Mouse (Mus musculus) embryonic facial prominence, embryonic 11.5 days (tissue): ENCODE measurements around the gene Arhgap42. TPM values are rescaled to one million over a fixed set of nuclear protein-coding genes. Genes with fewer than 3 reads are reported as not detected.

Source experiments
- ATAC-seq: fragments of 200-750 bp; cut with Nextera tagmentation; replicated peaks from 2 replicates; pipeline ENCODE4 v1.8.0; 2017; ENCODE audit warnings: low read depth; ENCODE audit not compliant: insufficient number of reproducible peaks, low FRiP score, low TSS enrichment
- DNase-seq: peaks from one replicate; pipeline ENCODE4 v3.0.0-alpha.2; 2015; ENCODE audit warnings: low spot score
- H3K27ac ChIP-seq: fragments of 300-500 bp; sonication (generic); replicated peaks from 2 replicates; pipeline ENCODE4 v1.5.1; 2014; ENCODE audit warnings: mild to moderate bottlenecking, low read depth, low read length, control low read depth
- H3K27me3 ChIP-seq: fragments of 300-500 bp; sonication (generic); 2 replicates; pipeline ENCODE4 v1.6.1; 2014; ENCODE audit warnings: mild to moderate bottlenecking, low read length, moderate library complexity, mixed read lengths; ENCODE audit not compliant: control insufficient read depth, insufficient read depth
- H3K36me3 ChIP-seq: fragments of 300-500 bp; sonication (generic); replicated peaks from 2 replicates; pipeline ENCODE4 v1.6.1; 2014; ENCODE audit warnings: low read depth, mild to moderate bottlenecking, low read length, moderate library complexity, mixed read lengths; ENCODE audit not compliant: control insufficient read depth, insufficient read depth
- H3K4me1 ChIP-seq: fragments of 300-500 bp; sonication (generic); 2 replicates; pipeline ENCODE4 v1.6.1; 2014; ENCODE audit warnings: low read length, mixed read lengths; ENCODE audit not compliant: control insufficient read depth, insufficient read depth
- H3K4me2 ChIP-seq: fragments of 300-500 bp; sonication (generic); 2 replicates; pipeline ENCODE4 v1.6.1; 2014; ENCODE audit warnings: low read depth, mild to moderate bottlenecking, control low read depth, low read length, moderate library complexity
- H3K4me3 ChIP-seq: fragments of 300-500 bp; sonication (generic); 2 replicates; pipeline ENCODE4 v1.5.1; 2014; ENCODE audit warnings: low read depth, low read length, control low read depth
- H3K9ac ChIP-seq: fragments of 300-500 bp; sonication (generic); replicated peaks from 2 replicates; pipeline ENCODE4 v1.6.1; 2014; ENCODE audit warnings: mild to moderate bottlenecking, control low read depth, low read length
- H3K9me3 ChIP-seq: fragments of 300-500 bp; sonication (generic); replicated peaks from 2 replicates; pipeline ENCODE4 v1.6.1; 2016; ENCODE audit warnings: mild to moderate bottlenecking, low read length, inconsistent platforms, mixed read lengths; ENCODE audit not compliant: control insufficient read depth
- WGBS: fragments of 180-500 bp; shearing (Covaris S2); extraction: QIAGEN DNeasy Blood & Tissue Kit; methylation state at CpG from one replicate; pipeline ENCODE4 v1.1.7; 2014; 5-methylcytosine and 5-hydroxymethylcytosine counted together
- polyA plus RNA-seq: library from polyadenylated mRNA; unstranded; fragments of >200 nt; fragmentation: Nextera tagmentation; extraction: Ambion mirVana; gene quantifications from 2 replicates; pipeline ENCODE4 v1.2.1, GENCODE M21; 2014

Arhgap42 gene
- polyA plus RNA-seq, 1 experiment from 2014 or later, result 38.9 TPM

GRCm38 (mm10) chr9:9207251-9207650 is 31.6 kb downstream of the Arhgap42 start:
- Histone ChIP-seq H3K27ac (no peak overlapping the region), H3K9me3 (no peaks in the 10 kb centered on the region), H3K4me1 (no peaks in the 10 kb centered on the region), H3K4me2 (no peak overlapping the region), H3K4me3 (no peak overlapping the region), H3K36me3 (no peaks in the 10 kb centered on the region), H3K27me3 (no peaks in the 10 kb centered on the region), H3K9ac (no peak overlapping the region)
- 78% methylated on average over 4 of the region's 4 CpGs for WGBS
- no peak for DNase-seq
- no peak for ATAC-seq

- DNase-seq, result no peak
- no peaks in the 10 kb centered on the region; the same call in none of the 2 replicates for H3K4me1 ChIP-seq
- ATAC-seq, result no peak
- no peak overlapping the region for H3K4me2 ChIP-seq
- 58% methylated on average over 8 of the region's 8 CpGs for WGBS
- H3K27me3 ChIP-seq, result no peaks in the 10 kb centered on the region
- no peak overlapping the region for H3K4me3 ChIP-seq
- H3K27ac ChIP-seq, result no peak overlapping the region
- no peaks in the 10 kb centered on the region for H3K9me3 ChIP-seq
- no peak overlapping the region for H3K9ac ChIP-seq
- H3K36me3 ChIP-seq, result no peaks in the 10 kb centered on the region
These were observed 38.0 kb downstream of the Arhgap42 start for GRCm38 (mm10) chr9:9200827-9201388.

- no peak overlapping the region for H3K4me3 ChIP-seq
- no peaks in the 10 kb centered on the region for H3K36me3 ChIP-seq
- no peaks in the 10 kb centered on the region for H3K9me3 ChIP-seq
- ATAC-seq (peak; percentile 59; the same call in 1 of the 2 replicates), DNase-seq (no peak)
- H3K4me2 ChIP-seq, result no peak overlapping the region
- no peak overlapping the region for H3K9ac ChIP-seq
- H3K27ac ChIP-seq, result no peak overlapping the region
- no peaks in the 10 kb centered on the region for H3K27me3 ChIP-seq
- H3K4me1 ChIP-seq, result no peaks in the 10 kb centered on the region; the same call in none of the 2 replicates
- 32% methylated on average over 8 of the region's 8 CpGs for WGBS
These were observed 39.6 kb downstream of the Arhgap42 start for GRCm38 (mm10) chr9:9199170-9199841.

GRCm38 (mm10) chr9:9198645-9199044 is 40.3 kb downstream of the Arhgap42 start:
- Histone ChIP-seq H3K27me3 (no peaks in the 10 kb centered on the region), H3K36me3 (no peaks in the 10 kb centered on the region), H3K9ac (no peak overlapping the region), H3K9me3 (no peaks in the 10 kb centered on the region), H3K4me2 (no peak overlapping the region), H3K27ac (no peak overlapping the region), H3K4me3 (no peak overlapping the region), H3K4me1 (no peaks in the 10 kb centered on the region; the same call in none of the 2 replicates)
- 18% methylated on average over 3 of the region's 3 CpGs for WGBS
- DNase-seq, result peak; percentile 23
- no peak for ATAC-seq

GRCm38 (mm10) chr9:9196046-9196445 is 42.9 kb downstream of the Arhgap42 start:
- Histone ChIP-seq H3K4me3 (no peak overlapping the region), H3K9me3 (no peaks in the 10 kb centered on the region), H3K4me1 (no peaks in the 10 kb centered on the region; the same call in none of the 2 replicates), H3K36me3 (no peaks in the 10 kb centered on the region), H3K27me3 (no peaks in the 10 kb centered on the region), H3K27ac (no peak overlapping the region), H3K9ac (no peak overlapping the region), H3K4me2 (no peak overlapping the region)
- ATAC-seq (no peak), DNase-seq (no peak)

DNA sequence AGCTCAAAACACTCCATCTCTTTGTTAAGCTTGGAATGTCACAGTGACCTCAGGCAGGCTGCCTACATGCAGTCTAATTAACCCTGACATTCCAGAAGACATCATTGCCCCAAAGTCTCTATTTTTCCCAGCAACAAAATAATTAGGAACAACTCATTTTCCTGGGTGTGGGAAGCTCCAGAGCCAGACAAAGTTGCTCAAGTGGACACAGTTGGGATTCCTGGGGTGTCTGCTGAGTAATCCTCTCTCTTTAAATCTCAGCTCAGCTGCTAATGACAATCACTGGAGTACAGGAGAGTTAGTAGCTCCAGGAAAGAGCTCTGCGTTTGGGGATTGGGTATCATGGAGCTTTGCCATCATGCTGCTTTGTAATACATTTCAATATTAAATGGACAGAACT is 44.4 kb downstream of the Arhgap42 start:
- ATAC-seq, result no peak; the same call in 1 of the 2 replicates
- H3K9ac ChIP-seq, result no peak overlapping the region
- 43% methylated on average over 1 of the region's 1 CpGs for WGBS

DNA sequence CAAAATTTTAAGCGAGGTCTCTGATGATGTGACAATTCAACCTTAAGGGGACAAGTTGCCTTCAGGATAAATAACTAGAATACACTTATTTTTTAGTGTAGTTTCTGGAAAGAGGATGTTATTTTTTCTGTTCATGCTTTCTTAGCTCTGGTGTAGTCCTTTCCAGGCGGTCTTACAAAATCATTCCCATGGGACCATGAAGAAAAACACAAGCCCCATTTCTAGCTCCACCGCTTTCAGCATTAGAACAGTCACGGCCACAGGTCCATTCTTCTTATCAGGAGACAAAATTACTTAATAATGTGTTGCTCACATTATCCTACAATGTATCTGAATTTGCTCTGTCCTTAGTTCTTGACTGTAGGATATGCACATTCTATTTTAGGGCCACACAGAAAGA is 46.2 kb downstream of the Arhgap42 start:
- no peak overlapping the region for H3K4me2 ChIP-seq
- H3K4me1 ChIP-seq, result no peaks in the 10 kb centered on the region
- no peak overlapping the region for H3K4me3 ChIP-seq
- H3K9me3 ChIP-seq, result no peaks in the 10 kb centered on the region
- H3K9ac ChIP-seq, result no peak overlapping the region
- DNase-seq (no peak), ATAC-seq (no peak)
- H3K27ac ChIP-seq, result no peak overlapping the region
- H3K27me3 ChIP-seq, result no peaks in the 10 kb centered on the region
- 79% methylated on average over 4 of the region's 4 CpGs for WGBS
- no peaks in the 10 kb centered on the region for H3K36me3 ChIP-seq

More for the DNA sequence above, 44.4 kb downstream of the Arhgap42 start:
- no peaks in the 10 kb centered on the region for H3K36me3 ChIP-seq
- no peaks in the 10 kb centered on the region for H3K9me3 ChIP-seq
- no peak overlapping the region for H3K4me3 ChIP-seq
- H3K4me2 ChIP-seq, result no peak overlapping the region
- H3K27ac ChIP-seq, result no peak overlapping the region
- no peaks in the 10 kb centered on the region for H3K27me3 ChIP-seq
- H3K4me1 ChIP-seq, result no peaks in the 10 kb centered on the region; the same call in none of the 2 replicates
- no peak for DNase-seq

GRCm38 (mm10) chr9:9190835-9191234 is 48.1 kb downstream of the Arhgap42 start:
- no peaks in the 10 kb centered on the region for H3K9me3 ChIP-seq
- 92% methylated on average over 1 of the region's 1 CpGs for WGBS
- no peak overlapping the region for H3K4me2 ChIP-seq
- H3K9ac ChIP-seq, result no peak overlapping the region
- no peak for ATAC-seq
- DNase-seq, result no peak
- H3K4me1 ChIP-seq, result no peaks in the 10 kb centered on the region
- no peak overlapping the region for H3K4me3 ChIP-seq
- H3K27me3 ChIP-seq, result no peaks in the 10 kb centered on the region
- no peak overlapping the region for H3K27ac ChIP-seq
- no peaks in the 10 kb centered on the region for H3K36me3 ChIP-seq
